Mouse (Mus musculus) bone marrow, adult 2 months (tissue): ENCODE results near the gene Fuz.

Experiments
- CTCF ChIP-seq: fragments of 200-500 bp; IDR thresholded peaks from 2 replicates; pipeline ENCODE4 v1.5.1; 2011; ENCODE audit warnings: low read length, control low read depth; ENCODE audit not compliant: control insufficient read depth, insufficient read depth
- POLR2A ChIP-seq: fragments of 200-500 bp; IDR thresholded peaks from 2 replicates; pipeline ENCODE4 v1.6.1; 2011; ENCODE audit warnings: low read depth, mild to moderate bottlenecking, control low read depth, low read length, borderline replicate concordance; ENCODE audit not compliant: control insufficient read depth

DNA sequence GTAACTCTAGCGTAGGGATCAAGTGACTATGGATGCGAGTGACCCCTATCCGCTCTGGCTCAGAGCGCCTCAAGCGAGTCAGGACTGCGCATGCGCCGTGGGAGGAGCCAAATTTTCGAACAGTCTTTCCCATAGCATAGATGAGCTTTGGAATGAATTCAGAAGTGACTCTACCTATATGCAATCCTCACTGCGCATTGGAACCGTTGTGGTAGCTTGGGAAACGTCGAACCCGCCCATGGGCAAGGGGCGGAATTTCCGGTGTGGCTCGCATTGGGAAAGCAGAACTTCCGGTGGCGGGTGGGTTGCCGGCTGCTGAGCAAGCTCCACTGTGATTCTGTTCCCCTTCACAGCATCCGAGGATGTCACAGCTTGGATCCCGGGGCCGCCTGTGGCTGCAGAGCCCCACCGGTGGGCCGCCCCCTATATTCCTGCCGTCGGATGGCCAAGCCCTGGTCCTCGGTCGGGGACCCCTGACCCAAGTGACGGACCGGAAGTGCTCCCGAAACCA lies 38.8 kb upstream of the Fuz start, which contains the start of gene Pnkp:
- TF ChIP-seq CTCF (no peak; the same call in 1 of the 2 replicates), POLR2A (peak; percentile 85)
